8 mouse cellular contexts compared by ENCODE assay signal in genomic region chr11:62731311-62732021, GRCm38 (mm10). TPM values are rescaled to one million over a fixed set of nuclear protein-coding genes. Genes with fewer than 3 reads are reported as not detected.
DNase-seq lines count a peak whose midpoint lies in the region; ATAC-seq lines count a peak whose summit lies in the region.

Zfp287 (minus strand) TSS chr11:62731905.

- peak within 1 kb of the TSS; percentile 69 for H3K27ac ChIP-seq in intestine, embryonic 16.5 days (ENCODE audit: low read length)

- peak; percentile 98 for ATAC-seq in intestine, embryonic 16.5 days

- peak within 1 kb of the TSS; percentile 89 for H3K4me2 ChIP-seq in intestine, embryonic 16.5 days (ENCODE audit: low read depth, low read length)

- intact Hi-C loops in left cerebral cortex, postnatal 25 days (cut with DNase I): no loop called here

- peak within 1 kb of the TSS; percentile 70 for H3K4me3 ChIP-seq in intestine, embryonic 16.5 days (ENCODE audit: low read length)

- no peaks in the 10 kb centered on the region for H3K9me3 ChIP-seq in intestine, embryonic 16.5 days (ENCODE audit: control insufficient read depth, low read length)

- peak within 1 kb of the TSS; percentile 76 for H3K9ac ChIP-seq in intestine, embryonic 16.5 days (ENCODE audit: low read depth, low read length)

- peak; percentile 72 for DNase-seq in adipocyte (ENCODE audit: low spot score)
- peak; percentile 96 for DNase-seq in embryo, embryonic 10.5 days (ENCODE audit: low spot score)
- DNase-seq in gastrocnemius, postnatal 4 days (ENCODE audit: low spot score in 2 of 2): peak; percentile 69 to 86
- peak; percentile 92 to 96 for DNase-seq in left cerebral cortex, postnatal 25 days (ENCODE audit: low spot score in 2 of 2)
- DNase-seq in mesoderm, embryonic 11.5 days (ENCODE audit: low read depth, low spot score): peak; percentile 95
- peak; percentile 89 to 92 for DNase-seq in right cerebral cortex, postnatal 36 days (ENCODE audit: low spot score in 2 of 2)
- peak; percentile 81 to 86 for DNase-seq in urinary bladder, postnatal 4 days (ENCODE audit: low spot score in 2 of 2)

- 0 out of 2 replicates have a peak, but pooled peaks cover 2% of the 10 kb centered on the region for H3K27me3 ChIP-seq in intestine, embryonic 16.5 days (replicated peaks; ENCODE audit: control insufficient read depth, insufficient read depth, low read length)

- no peaks in the 10 kb centered on the region for H3K4me1 ChIP-seq in intestine, embryonic 16.5 days (ENCODE audit: control insufficient read depth, insufficient read depth, low read length)

- under 1% methylated on average over 48 of the region's 48 CpGs for WGBS in intestine, embryonic 16.5 days

- H3K36me3 ChIP-seq in intestine, embryonic 16.5 days (ENCODE audit: control insufficient read depth, insufficient read depth, low read length): no peaks in the 10 kb centered on the region; the same call in 1 of the 2 replicates

RNA-seq across cellular contexts. Expression of gene Zfp287, which starts in this region (rescaled TPM):
- 1 to 10 TPM; 3.6 to 4.7 TPM for total RNA-seq in gastrocnemius, postnatal 4 days (2021)
- polyA plus RNA-seq in intestine, embryonic 16.5 days (2015; fragmentation: Nextera tagmentation; extraction: Ambion mirVana): 4.2 and 4.7 TPM in 2 replicates
- 10 to 100 TPM; 16.5 to 16.6 TPM for total RNA-seq in left cerebral cortex, postnatal 25 days (2021)

Comparison
In these comparisons a context has a peak if more than half of its experiments do, and no peak if none do; other contexts are left out.
1. Peak in every context shown above with its lines: DNase-seq, ATAC-seq, H3K4me3 ChIP-seq and H3K27ac ChIP-seq.